Mouse (Mus musculus) embryonic facial prominence, embryonic 12.5 days (tissue): ENCODE data around the gene Deaf1. TPM values are rescaled to one million over a fixed set of nuclear protein-coding genes. Genes with fewer than 3 reads are reported as not detected.
A peak's percentile ranks its signal among the peaks of the same experiment; 100 is the strongest.

Experiments used
- ATAC-seq: fragments of 200-750 bp; cut with Nextera tagmentation; 2 replicates; pipeline ENCODE4 v1.8.0; 2017; ENCODE audit not compliant: insufficient number of reproducible peaks, insufficient read depth, low FRiP score, low TSS enrichment
- H3K27ac ChIP-seq: fragments of 300-500 bp; sonication (generic); 2 replicates; pipeline ENCODE4 v1.5.1; 2016; ENCODE audit warnings: mild to moderate bottlenecking
- H3K27me3 ChIP-seq: fragments of 300-500 bp; sonication (generic); 2 replicates; pipeline ENCODE4 v1.6.1; 2016; ENCODE audit warnings: mild to moderate bottlenecking, moderate library complexity
- H3K36me3 ChIP-seq: fragments of 300-500 bp; sonication (generic); 2 replicates; pipeline ENCODE4 v1.6.1; 2016; ENCODE audit warnings: mild to moderate bottlenecking
- H3K4me1 ChIP-seq: fragments of 300-500 bp; sonication (generic); 2 replicates; pipeline ENCODE4 v1.6.1; 2016
- H3K4me2 ChIP-seq: fragments of 300-500 bp; sonication (generic); replicated peaks from 2 replicates; pipeline ENCODE4 v1.6.1; 2016; ENCODE audit warnings: mild to moderate bottlenecking, moderate library complexity
- H3K4me3 ChIP-seq: fragments of 300-500 bp; sonication (generic); 2 replicates; pipeline ENCODE4 v1.5.1; 2016; ENCODE audit warnings: mild to moderate bottlenecking
- H3K9ac ChIP-seq: fragments of 300-500 bp; sonication (generic); 2 replicates; pipeline ENCODE4 v1.6.1; 2016; ENCODE audit warnings: mild to moderate bottlenecking, moderate library complexity
- H3K9me3 ChIP-seq: fragments of 300-500 bp; sonication (generic); 2 replicates; pipeline ENCODE4 v1.6.1; 2016; ENCODE audit warnings: mild to moderate bottlenecking, moderate library complexity
- WGBS: fragments of 180-500 bp; shearing (Covaris S2); methylation state at CpG from one replicate; pipeline ENCODE4 v1.1.7; 2016; 5-methylcytosine and 5-hydroxymethylcytosine counted together
- polyA plus RNA-seq: library from polyadenylated mRNA; unstranded; fragments of >200 nt; fragmentation: Nextera tagmentation; extraction: Ambion mirVana; gene quantifications from 2 replicates; pipeline ENCODE4 v1.2.1, GENCODE M21; 2016

Gene Deaf1
- polyA plus RNA-seq, 1 experiment from 2014 or later: 75.4 TPM

DNA sequence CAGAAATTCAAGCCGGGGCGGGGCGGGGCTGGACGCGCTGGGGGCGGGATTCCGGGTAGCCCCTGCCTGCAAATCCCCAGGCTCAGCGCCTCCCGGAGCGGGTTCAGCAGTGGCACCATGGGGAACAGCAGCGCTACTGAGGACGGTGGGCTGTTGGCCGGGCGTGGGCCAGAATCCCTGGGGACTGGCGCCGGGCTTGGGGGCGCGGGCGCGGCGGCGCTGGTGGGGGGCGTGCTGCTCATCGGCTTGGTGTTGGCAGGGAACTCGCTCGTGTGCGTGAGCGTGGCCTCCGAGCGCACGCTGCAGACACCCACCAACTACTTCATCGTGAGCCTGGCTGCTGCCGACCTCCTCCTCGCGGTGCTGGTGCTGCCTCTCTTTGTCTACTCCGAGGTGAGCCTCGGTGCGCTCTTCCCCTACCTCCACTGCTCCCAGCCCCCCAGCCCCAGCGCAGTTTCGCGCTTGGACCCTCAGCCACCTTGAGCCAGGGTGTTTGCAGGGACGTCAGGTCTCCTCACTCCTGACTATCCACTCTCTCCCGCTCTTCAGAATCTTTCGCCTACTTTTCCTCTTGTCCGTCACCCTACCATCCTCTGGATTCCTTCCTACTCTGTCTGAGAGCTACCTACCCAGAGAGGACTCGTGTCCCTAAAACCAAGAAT, 35.4 kb downstream of the Deaf1 start, which contains the start of gene Drd4:
Gene Drd4 (plus strand): TSS at position 86 of the 662 bp plus-strand sequence.
- Histone ChIP-seq H3K4me2 (peak within 1 kb of the TSS; percentile 96), H3K9me3 (no peaks in the 10 kb centered on the region), H3K27me3 (peaks cover 57% of the 10 kb centered on the region), H3K36me3 (0 out of 2 replicates have a peak, but pooled peaks cover 3% of the 10 kb centered on the region), H3K4me3 (peak within 1 kb of the TSS; percentile 54), H3K27ac (no peak within 1 kb of the TSS), H3K9ac (peak within 1 kb of the TSS; percentile 65), H3K4me1 (peaks cover 30% of the 10 kb centered on the region)
- no peak; the same call in 1 of the 2 replicates for ATAC-seq
- WGBS: 2% methylated on average over 45 of the region's 46 CpGs

- peaks cover 26% of the 10 kb centered on the region for H3K27me3 ChIP-seq
- H3K4me1 ChIP-seq: peaks cover 10% of the 10 kb centered on the region; the same call in 1 of the 2 replicates
- H3K4me2 ChIP-seq: no peak overlapping the region
- H3K9ac ChIP-seq: no peak overlapping the region
- no peak overlapping the region for H3K27ac ChIP-seq
- H3K9me3 ChIP-seq: no peaks in the 10 kb centered on the region
- 82% methylated on average over 3 of the region's 3 CpGs for WGBS
- no peak for ATAC-seq
- no peaks in the 10 kb centered on the region for H3K36me3 ChIP-seq
- no peak overlapping the region for H3K4me3 ChIP-seq
Measured at GRCm38 (mm10) chr7:141288042-141288441, 39.4 kb downstream of the Deaf1 start.

- WGBS: 88% methylated on average over 4 of the region's 4 CpGs
- Histone ChIP-seq H3K4me1 (0 out of 2 replicates have a peak, but pooled peaks cover 6% of the 10 kb centered on the region), H3K27ac (no peak overlapping the region), H3K4me3 (no peak overlapping the region), H3K4me2 (no peak overlapping the region), H3K9me3 (no peaks in the 10 kb centered on the region), H3K36me3 (no peaks in the 10 kb centered on the region), H3K27me3 (0 out of 2 replicates have a peak, but pooled peaks cover 11% of the 10 kb centered on the region), H3K9ac (no peak overlapping the region)
- no peak for ATAC-seq
Measured at GRCm38 (mm10) chr7:141282756-141283155, 44.7 kb downstream of the Deaf1 start.

- H3K4me3 ChIP-seq: no peak overlapping the region
- 68% methylated on average over 6 of the region's 6 CpGs for WGBS
Measured at GRCm38 (mm10) chr7:141281442-141281841, 46.0 kb downstream of the Deaf1 start.

DNA sequence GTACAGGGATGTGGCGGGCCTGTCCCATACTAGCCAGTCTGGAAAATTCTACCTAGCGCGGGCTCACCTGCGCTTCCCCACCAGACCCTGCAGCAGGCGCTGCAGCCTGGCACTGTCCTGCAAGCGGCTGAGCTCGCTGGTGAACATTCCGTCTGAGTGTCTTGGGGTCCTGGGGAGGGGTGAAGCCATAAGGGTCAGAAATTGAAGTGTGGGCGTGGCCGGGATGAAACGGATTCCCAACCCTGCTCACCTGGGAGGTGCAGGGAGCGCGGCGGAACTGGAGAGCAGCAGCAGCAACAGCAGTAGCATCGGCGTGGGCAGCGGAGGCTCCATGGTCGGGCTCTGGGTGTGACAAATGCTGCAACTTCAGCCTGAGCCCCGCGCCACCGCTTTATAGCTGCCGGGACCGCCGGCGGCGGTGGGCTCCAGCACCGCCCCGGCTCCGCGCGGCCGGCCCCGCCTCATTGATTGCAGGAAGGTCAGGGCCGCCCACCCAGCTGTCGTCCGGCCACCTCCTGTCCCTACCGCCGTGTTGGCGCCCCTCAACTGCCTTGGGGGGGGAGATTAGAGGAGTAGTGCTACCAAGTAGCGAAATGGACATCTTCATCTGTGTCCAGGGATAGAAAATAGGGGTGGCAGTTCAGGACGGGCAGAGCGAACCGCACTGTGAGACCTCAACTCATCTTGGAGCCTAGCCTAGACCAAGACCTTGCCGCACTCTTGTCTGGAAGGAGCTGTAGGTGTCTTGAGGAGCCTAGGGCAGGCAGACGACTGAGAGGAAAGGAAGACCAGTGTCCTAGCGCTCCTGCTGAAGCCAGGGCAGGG, 48.5 kb downstream of the Deaf1 start, which contains the start of gene Sct:
Gene Sct (minus strand): TSS at position 368 of the 825 bp plus-strand sequence.
- no peak within 1 kb of the TSS for H3K27ac ChIP-seq
- ATAC-seq: 0 out of 2 replicates have a peak, but pooled peaks have one; percentile 43

More at GRCm38 (mm10) chr7:141281442-141281841, 46.0 kb downstream of the Deaf1 start:
- no peak for ATAC-seq
- 0 out of 2 replicates have a peak, but pooled peaks cover 6% of the 10 kb centered on the region for H3K4me1 ChIP-seq
- no peaks in the 10 kb centered on the region for H3K36me3 ChIP-seq
- H3K9ac ChIP-seq: no peak overlapping the region
- no peak overlapping the region for H3K27ac ChIP-seq
- H3K4me2 ChIP-seq: no peak overlapping the region
- H3K27me3 ChIP-seq: 0 out of 2 replicates have a peak, but pooled peaks cover 11% of the 10 kb centered on the region
- no peaks in the 10 kb centered on the region for H3K9me3 ChIP-seq

GRCm38 (mm10) chr7:141277701-141278678, 49.5 kb downstream of the Deaf1 start:
- Histone ChIP-seq H3K9ac (0 out of 2 replicates have a peak overlapping the region, but pooled peaks have one; percentile 43), H3K27ac (no peak overlapping the region), H3K4me2 (peak overlapping the region; percentile 96), H3K4me3 (no peak overlapping the region), H3K27me3 (0 out of 2 replicates have a peak, but pooled peaks cover 11% of the 10 kb centered on the region), H3K4me1 (0 out of 2 replicates have a peak, but pooled peaks cover 6% of the 10 kb centered on the region), H3K36me3 (no peaks in the 10 kb centered on the region), H3K9me3 (no peaks in the 10 kb centered on the region)
- 76% methylated on average over 11 of the region's 11 CpGs for WGBS
- ATAC-seq: no peak

More for the DNA sequence above, 48.5 kb downstream of the Deaf1 start, which contains the start of gene Sct:
- Histone ChIP-seq H3K4me3 (peak within 1 kb of the TSS; percentile 44), H3K9ac (peak within 1 kb of the TSS; percentile 43), H3K4me1 (0 out of 2 replicates have a peak, but pooled peaks cover 6% of the 10 kb centered on the region), H3K36me3 (no peaks in the 10 kb centered on the region), H3K9me3 (no peaks in the 10 kb centered on the region), H3K27me3 (0 out of 2 replicates have a peak, but pooled peaks cover 11% of the 10 kb centered on the region), H3K4me2 (peak within 1 kb of the TSS; percentile 96)
- WGBS: 2% methylated on average over 45 of the region's 46 CpGs

DNA sequence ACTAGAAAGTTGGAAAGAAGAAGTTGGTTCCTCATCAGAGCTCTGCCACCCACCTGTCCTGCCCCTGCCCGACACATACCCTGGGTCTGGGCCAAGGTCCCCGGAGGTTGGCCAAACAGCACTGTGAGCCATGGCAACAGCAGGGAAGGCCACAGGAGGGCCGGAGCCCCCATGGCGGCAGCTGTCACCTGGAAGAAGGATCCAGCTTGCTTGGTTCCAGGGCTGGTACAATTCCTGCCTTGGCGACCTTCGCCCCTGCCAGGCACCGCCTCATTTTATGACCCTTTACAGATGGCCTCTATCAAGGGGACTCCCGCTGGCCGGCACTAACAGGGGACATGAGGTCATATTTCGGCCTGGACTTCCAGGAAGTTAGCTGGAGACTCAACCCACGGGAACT, 50.9 kb downstream of the Deaf1 start, which contains the start of gene Cdhr5:
Gene Cdhr5 (minus strand): TSS at position 241 of the 400 bp plus-strand sequence.
- 64% methylated on average over 11 of the region's 11 CpGs for WGBS
- no peak for ATAC-seq
- H3K27me3 ChIP-seq: 0 out of 2 replicates have a peak, but pooled peaks cover 11% of the 10 kb centered on the region

GRCm38 (mm10) chr7:141275356-141275755, 52.1 kb downstream of the Deaf1 start:
- H3K4me1 ChIP-seq: 0 out of 2 replicates have a peak, but pooled peaks cover 6% of the 10 kb centered on the region
- no peak overlapping the region for H3K4me3 ChIP-seq
- no peaks in the 10 kb centered on the region for H3K36me3 ChIP-seq
- no peak overlapping the region for H3K9ac ChIP-seq
- WGBS: 76% methylated on average over 9 of the region's 9 CpGs
- no peak for ATAC-seq
- no peaks in the 10 kb centered on the region for H3K9me3 ChIP-seq
- no peak overlapping the region for H3K4me2 ChIP-seq
- 0 out of 2 replicates have a peak, but pooled peaks cover 11% of the 10 kb centered on the region for H3K27me3 ChIP-seq
- H3K27ac ChIP-seq: no peak overlapping the region

More for the DNA sequence above, 50.9 kb downstream of the Deaf1 start, which contains the start of gene Cdhr5:
- H3K36me3 ChIP-seq: no peaks in the 10 kb centered on the region
- H3K4me2 ChIP-seq: no peak within 1 kb of the TSS
- no peak within 1 kb of the TSS for H3K4me3 ChIP-seq
- H3K9me3 ChIP-seq: no peaks in the 10 kb centered on the region
- H3K27ac ChIP-seq: no peak within 1 kb of the TSS
- no peak within 1 kb of the TSS for H3K9ac ChIP-seq
- H3K4me1 ChIP-seq: 0 out of 2 replicates have a peak, but pooled peaks cover 6% of the 10 kb centered on the region

DNA sequence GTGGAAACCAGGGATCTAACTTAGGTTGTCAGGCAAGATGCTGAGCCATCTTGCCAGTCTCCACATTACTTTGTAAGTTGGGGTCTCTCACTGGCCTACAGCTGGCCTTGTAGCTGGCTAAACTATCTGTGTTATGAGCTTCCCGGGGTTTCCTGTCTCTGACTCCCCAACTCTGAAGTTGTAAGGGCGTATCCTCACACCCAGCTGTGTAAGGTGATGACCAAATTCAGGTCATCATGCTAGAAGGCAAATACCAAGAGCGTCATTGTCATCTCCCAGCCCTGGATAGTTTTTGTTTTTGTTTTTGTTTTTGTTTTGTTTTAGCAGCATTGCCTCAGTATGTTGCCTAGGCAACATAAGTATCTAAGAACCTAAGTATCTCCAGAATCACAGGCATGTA, 56.9 kb downstream of the Deaf1 start:
- Histone ChIP-seq H3K4me1 (peaks cover 9% of the 10 kb centered on the region; the same call in 1 of the 2 replicates), H3K9me3 (no peaks in the 10 kb centered on the region), H3K27ac (no peak overlapping the region), H3K27me3 (no peaks in the 10 kb centered on the region), H3K4me3 (no peak overlapping the region), H3K36me3 (no peaks in the 10 kb centered on the region), H3K4me2 (no peak overlapping the region), H3K9ac (no peak overlapping the region)
- ATAC-seq: no peak
- WGBS: 84% methylated on average over 3 of the region's 3 CpGs

- Histone ChIP-seq H3K27ac (no peak overlapping the region), H3K4me3 (no peak overlapping the region), H3K9me3 (no peaks in the 10 kb centered on the region), H3K27me3 (no peaks in the 10 kb centered on the region), H3K9ac (no peak overlapping the region), H3K4me1 (peaks cover 16% of the 10 kb centered on the region; the same call in 1 of the 2 replicates), H3K36me3 (no peaks in the 10 kb centered on the region), H3K4me2 (no peak overlapping the region)
- no peak for ATAC-seq
- WGBS: 82% methylated on average over 14 of the region's 14 CpGs
Measured at GRCm38 (mm10) chr7:141269273-141269545, 58.3 kb downstream of the Deaf1 start.
